Mouse (Mus musculus): ENCODE data around the gene Parp11.

Parp11 gene

DNA sequence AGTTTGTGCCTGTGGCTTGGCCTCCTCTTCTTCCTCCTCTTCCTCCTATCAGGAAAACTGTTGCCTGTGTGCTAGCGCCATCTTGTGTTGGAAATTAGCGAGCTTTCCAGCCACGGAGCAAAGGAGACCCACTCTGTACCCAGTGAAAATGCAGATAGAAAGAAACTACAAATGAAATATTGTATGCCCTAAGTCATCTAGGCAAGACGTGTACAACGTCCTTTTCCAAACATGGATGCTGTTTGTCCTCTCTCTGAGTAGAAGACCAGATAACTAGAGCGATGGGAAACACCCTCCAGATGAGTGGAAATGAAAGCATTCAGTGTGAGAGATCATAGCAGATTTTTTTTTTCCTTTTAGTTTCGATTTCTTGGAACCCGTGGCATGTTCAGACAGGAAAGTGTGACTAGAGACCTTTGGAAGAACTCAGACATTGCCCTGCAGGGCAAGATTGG, at the start of gene Parp11:
Gene Parp11 (plus strand): TSS at position 405 of the 455 bp plus-strand sequence.
- DNase-seq (ENCODE audit: low read depth, low spot score), result peak; percentile 85

DNA sequence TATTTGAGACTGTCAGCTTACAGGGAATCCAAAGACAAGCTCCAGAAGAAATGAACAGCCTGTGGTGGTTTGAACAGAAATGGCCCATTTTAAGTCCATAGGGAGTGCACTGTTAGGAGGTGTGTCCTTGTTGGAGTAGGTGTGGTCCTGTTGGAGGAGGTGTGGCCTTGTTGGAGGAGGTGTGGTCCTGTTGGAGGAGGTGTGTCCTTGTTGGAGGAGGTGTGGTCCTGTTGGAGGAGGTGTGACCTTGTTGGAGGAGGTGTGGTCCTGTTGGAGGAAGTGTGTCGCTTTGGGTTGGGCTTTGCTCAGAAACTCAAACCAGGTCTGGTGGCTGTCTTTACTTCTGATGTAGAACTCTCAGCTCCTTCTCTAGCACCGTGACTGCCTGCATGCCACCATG, 48.6 kb upstream of the Parp11 start:
- peak; percentile 44 for DNase-seq (ENCODE audit: low read depth, low spot score)

DNA sequence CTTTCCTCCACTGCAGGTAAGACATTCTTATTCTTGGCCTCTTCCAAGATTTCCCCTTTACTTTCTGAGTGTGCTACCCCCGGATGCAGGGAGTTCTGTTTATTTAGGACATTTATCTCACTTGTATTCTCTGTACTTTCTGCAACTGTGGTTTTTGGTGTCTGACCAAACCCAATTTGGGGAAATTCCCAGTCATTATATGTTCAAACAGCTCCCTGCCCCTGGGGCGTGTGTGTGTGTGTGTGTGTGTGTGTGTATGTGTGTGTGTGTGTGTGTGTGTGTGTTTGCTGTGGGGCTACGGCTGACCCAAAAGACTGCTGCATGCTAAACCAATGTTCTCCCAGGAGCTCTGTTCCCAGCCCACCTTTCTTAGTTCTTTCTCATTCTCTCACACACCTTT, 45.2 kb upstream of the Parp11 start:
- peak; percentile 23 for DNase-seq (ENCODE audit: low read depth, low spot score)

DNA sequence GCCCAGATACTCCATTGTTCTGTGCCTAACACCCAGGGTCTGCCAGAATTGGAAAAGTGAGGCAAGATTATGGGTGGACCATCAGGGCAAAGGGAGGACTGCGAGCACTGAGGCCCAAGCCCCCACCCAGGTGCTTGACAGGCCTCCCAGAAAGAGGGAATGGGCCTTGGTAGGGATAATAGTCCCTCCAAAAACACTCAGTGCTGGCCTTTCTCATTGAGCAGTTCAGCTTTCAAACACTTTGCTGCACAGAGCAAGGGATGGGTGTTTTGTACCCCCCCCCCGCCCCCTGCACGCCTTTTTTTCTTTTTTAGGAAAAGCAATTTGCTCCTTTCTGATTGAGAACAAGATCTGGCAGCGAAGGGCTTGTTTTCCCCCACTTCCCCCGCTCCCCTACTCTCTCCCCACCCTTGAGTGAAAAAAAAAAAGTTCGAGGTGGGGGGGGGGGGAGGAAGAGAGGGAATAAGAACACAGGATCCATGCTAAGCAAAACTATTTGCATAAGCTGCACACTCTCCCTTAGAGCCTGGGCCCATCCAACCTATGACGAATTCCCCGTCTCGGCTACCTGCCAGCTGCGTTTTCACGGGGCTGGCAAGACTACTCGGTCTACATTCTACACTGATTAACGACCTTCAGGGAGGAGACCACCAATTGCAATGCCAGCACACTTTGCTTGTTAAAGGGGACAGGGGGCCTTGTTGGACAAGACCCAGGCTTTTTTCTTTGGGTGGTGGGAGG, 42.4 kb upstream of the Parp11 start:
- DNase-seq (ENCODE audit: low read depth, low spot score), result no peak

DNA sequence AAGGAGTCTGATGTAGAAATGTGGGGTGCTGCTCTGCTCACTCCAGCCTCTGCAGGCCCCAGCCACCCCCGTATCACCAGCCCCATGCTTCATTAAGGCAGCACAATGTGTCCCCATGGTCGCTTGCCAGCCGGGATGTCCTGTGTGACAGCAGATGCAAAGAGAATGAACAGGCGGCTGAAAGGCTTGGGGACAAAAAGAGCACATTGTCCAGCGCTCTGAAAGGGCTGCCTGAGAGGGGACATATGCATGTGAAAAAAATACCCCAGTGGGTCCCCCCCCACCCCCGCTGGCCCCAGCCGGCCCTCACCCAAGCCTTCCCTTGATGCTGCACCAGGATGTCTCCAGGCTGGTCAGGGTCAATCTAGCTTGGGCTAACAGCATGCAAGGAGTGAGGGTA, 41.0 kb upstream of the Parp11 start:
- no peak for DNase-seq (ENCODE audit: low read depth, low spot score)

DNA sequence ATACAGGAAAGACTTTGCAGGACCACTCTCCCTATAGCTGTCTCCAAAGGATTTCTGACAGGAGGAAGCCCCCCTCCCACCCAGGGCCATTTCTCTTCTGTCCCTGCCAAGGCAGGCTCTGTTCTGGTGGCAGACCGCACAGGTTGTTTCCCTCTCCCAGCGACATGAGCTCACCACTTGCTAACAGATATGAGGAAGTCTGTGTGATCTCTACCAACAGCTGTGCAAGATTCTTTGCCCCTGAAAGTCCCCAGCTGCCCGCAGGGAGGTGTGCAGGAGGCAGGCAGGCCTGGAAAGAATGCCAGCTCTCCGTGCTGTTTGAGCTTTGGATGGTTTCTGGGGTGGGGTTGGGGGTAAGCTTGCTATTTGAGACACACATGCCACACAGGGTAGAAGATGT, 38.9 kb upstream of the Parp11 start:
- no peak for DNase-seq (ENCODE audit: low read depth, low spot score)

DNA sequence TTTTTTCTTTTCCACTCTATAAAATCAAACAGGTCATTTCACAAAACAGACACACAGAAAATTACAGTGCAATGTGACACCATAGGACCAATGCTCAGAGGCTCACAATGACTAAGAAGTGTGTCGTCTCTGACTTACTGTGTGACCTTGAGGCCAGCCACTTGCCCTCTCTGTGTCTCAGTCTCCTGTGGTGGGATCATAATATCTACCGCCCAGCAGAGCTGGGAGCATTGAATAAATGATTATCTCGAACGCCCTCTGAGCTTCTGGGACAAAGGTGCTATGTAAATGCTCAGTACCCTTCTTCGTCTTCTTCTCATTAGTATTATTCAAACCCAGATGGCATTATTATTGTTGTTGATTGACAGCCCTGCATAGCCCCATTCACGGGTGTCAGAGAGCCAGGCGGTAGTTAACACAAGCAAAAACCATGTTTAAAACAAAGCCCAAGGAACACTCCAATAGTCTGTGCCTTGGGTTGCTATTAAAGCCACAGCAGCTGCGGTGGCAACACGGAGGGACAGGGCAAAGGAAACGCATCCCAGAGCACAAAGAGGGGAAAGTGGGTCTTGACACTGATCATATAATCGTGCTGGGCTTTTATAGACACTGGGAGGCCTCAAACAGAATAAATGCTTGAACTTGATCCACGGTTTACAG, 29.0 kb upstream of the Parp11 start:
- DNase-seq (ENCODE audit: low read depth, low spot score), result no peak

DNA sequence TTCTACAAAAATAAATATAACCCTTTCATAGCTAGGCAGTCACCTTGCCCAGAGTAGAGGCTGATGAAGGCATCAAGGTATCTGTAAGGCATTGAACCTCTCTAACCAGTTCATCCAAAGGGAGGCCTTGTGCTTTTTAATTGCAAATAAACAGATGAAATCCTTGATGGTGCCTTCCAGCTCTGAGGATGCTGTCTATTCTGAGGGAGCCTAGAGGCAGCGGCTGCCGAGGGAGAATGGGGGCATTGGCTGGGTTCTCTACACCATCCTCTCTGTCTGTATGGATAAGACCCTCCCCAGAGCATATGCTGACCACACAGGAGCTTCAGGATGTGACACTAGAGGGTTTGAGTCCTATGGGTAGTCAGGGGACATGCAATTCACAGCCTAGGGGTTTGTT, 28.3 kb upstream of the Parp11 start:
- DNase-seq (ENCODE audit: low read depth, low spot score), result no peak

DNA sequence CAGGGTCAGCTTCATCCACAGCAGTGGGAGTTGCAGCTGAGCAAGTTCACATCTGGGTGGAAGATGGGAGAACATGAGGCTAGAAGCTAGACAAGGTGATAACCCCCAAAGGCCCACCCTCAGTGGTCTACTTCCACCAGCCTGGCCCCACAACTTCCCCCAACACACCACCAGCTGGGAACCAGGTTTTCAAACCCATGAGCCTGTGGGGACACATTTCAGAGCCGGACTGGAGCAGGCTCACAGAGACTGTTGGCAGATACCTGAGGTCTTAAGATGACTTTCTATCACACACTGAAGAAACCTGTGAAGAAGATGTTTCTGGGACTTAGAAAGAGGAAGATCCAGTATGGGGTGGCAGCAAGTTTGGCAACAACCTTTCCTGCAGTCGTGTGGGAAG, 26.5 kb upstream of the Parp11 start:
- no peak for DNase-seq (ENCODE audit: low read depth, low spot score)

DNA sequence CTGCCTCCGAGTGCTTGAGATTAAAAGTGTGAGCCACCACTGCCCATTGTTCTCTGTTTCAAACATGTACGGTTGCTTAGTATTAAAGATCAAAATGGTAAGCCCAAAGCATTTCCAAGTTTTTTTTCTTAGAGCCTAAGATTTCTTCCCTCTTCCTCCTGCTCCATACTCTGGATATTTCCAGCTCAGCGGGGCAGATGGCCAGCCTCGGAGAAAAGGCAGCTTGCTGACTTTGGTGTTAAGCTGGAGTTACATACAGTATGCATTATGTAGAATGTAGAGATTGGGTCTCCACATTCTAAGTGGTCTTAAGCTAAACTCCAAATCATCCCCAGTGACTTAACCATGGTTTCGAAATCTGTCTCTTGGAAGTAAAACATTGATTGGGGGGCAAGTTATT, 21.5 kb upstream of the Parp11 start:
- DNase-seq (ENCODE audit: low read depth, low spot score), result no peak

DNA sequence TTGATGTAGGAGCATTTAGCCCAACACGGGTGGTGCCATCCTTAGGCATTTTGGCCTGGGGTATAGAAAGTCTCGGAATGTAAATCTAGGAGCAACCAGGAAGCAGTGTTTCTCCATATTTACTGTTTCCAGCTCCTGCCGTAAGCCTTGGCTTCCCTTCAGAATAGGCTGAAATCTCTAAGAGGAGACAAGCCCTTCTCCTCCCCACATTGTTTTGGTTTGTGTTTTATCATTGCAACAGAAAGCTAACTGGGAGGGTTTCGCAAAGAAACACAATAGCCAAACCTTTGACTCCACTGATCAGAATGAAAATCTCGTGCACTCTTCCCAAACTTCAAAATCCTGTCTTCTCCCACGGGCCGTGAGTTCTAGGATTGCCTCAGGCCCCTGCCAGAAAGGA, 15.9 kb upstream of the Parp11 start:
- no peak for DNase-seq (ENCODE audit: low read depth, low spot score)

DNA sequence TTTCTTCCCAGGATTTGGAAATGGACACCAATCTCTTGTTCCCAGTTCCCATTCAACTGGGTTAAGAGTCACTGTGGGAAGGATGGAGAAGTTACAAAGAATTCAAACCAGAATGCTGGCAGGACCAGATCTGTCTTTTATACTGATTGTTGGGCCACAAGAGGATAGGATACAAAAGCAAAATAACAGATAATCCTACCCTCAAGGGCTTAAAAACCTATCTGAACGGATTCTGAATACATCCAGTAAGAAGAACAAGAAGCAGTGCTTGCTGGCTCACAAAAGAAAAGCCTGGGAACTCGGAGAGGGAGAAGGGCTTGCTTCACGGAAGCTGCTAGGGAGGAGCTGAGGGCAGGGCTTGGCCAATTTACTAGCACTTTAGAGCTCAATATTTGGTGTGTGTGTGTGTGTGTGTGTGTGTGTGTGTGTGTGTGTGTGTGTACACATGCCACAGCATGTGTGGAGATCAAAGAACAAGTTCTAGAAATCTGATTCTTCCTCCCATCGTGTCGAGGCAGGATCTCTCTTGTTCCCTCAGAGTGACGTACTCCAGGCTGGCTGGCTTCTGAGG, 15.4 kb upstream of the Parp11 start:
- DNase-seq (ENCODE audit: low read depth, low spot score), result no peak

DNA sequence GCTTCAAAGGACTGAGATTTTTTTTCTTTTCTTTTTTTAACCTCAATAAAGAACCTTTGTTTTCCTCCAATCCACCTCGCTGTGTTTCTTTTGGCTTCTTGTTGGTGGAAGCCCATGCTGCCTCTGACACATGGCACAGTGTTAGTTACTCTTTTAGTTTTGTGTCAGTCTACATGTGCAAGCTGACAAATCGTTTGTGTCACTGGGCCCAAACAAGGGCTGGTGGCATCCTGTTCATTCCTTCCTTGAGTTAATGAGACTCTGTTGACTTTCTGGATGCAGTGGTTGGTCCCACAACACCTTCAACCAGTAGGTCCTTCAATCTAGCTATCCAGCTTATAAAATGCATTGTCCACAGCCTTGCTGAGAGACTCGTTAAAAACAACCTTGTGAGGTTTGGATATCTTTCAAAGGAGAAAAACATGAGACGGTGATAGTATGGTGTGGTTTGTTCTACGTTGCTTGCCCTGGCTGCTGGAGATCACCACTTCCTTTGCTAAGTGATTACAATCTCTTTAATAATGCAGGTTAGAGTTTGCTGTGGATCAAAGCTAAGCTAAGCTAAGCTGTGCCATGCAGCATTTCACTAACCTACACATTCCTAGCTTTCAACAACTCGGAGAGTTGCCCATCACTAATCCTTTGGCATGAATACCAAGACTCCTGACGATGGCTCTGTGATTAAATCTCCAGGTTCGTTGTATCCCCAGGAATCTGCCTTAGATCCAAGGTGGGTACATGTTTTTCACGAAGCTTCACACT, 12.6 kb upstream of the Parp11 start:
- DNase-seq (ENCODE audit: low read depth, low spot score), result peak; percentile 74

DNA sequence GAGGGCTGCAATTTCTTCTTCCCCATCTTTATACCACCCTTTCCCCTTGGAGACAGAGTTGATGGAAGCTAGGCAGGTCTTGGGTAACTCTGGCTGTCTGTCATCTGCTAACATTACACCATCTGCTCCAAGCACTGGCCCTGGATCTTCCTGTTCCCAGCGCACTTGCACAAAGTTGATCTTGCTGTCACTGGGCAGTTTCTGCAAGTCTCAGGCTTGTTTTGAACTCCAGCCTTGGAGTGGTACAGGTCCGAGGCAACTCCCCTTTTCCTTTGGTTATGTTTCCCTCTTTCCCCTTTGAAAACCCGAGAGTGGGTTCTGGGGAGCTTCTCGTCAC, 12.0 kb upstream of the Parp11 start:
- DNase-seq (ENCODE audit: low read depth, low spot score), result no peak

DNA sequence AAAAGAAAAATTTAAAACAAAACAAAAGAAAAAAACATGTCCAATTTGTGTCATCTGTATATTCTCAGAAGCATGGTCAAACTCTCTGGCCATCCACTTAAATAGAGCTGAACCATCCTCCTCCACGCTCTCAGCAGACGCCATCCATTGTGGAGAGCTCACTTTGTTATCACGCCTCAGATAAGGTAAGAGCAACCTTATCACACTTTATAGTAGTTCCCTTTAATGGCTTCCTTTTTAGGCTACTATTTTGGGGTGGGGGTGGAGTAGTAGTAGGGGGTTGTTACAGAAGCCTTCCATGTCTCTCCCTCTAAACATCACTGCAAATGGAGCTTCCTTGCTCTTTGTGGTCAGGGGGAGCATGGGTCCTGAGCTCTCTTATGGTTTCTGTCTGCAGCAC, 7.6 kb upstream of the Parp11 start:
- DNase-seq (ENCODE audit: low read depth, low spot score), result no peak

DNA sequence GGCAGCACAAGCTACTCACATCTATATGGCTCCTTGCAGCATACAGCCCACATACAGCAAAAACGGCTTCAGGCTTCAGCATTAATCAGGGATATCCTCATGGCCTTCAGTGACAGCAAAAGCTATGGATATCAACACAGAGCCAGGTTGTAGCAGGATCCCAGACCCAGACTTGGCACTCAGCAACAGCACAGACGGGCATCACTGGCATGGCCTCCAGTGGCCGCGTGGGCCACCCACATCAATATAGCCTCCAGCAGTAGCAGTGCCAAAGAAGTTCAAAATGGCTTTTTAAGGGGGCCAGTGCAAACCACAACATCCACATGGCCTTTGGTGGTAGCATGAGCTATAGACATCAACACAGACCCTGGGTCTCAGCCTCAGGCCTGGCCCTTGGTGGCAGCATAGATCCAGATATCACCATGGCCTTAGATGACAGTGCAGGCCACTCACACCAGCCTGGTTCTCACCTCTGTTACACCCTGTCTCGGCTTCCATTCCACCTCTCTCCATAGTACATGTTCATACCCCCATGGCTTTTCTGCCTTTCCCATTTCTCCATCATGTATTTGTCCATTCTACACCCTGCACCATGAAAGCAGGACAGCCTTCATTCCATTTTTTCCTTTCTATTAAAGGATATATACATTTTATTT, 7.0 kb upstream of the Parp11 start:
- DNase-seq (ENCODE audit: low read depth, low spot score), result no peak

DNA sequence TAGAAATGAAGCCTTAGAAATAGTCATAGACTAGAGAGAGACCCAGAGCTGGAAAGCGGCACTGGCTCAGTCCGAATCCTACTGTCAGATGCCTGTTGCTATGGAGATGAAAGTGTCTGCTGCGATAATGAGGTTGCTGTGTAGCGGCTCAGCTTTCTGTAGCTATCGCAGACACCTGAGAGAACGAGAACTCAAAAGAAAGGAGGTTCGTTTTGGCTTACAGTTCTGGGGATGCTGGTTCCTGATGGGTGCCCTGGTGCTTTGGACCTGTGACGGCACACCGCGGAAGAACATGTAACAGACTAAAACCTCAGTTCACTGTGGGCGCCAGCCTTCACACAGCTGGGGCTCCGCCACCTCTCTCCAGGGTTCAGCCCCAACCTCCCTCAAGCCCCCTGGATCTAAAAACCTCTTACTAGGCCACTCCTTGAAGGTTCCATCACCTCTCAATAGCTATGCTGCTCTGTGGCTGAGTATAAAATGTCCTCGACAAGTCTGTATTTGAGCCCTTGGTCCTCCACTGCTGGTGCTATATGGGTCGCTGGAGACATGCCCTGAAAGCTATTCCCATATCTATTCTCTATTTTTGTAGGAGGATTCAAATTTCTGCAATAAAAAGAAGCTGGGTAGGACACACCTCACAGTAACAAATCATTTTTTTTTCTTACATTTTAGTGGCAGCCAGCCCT, 6.1 kb upstream of the Parp11 start:
- no peak for DNase-seq (ENCODE audit: low read depth, low spot score)

DNA sequence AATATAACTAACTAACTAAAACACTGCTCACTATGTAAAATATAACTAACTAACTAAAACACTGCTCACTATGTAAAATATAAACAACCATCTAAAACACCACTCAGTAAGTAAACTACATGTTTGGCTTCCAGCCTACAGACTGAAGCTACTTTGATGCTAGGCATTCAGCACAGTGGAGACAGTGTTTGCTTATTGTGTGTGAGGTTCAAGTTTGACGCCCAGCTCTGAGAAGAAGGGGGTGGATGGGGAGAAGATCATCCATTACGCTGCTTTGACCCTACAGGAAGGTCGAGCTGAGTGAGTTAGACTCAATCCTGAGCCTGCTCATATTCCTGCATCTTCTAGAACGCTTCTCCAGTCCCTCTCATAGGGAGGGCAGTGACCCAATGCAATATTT, 4.1 kb upstream of the Parp11 start:
- no peak for DNase-seq (ENCODE audit: low read depth, low spot score)

DNA sequence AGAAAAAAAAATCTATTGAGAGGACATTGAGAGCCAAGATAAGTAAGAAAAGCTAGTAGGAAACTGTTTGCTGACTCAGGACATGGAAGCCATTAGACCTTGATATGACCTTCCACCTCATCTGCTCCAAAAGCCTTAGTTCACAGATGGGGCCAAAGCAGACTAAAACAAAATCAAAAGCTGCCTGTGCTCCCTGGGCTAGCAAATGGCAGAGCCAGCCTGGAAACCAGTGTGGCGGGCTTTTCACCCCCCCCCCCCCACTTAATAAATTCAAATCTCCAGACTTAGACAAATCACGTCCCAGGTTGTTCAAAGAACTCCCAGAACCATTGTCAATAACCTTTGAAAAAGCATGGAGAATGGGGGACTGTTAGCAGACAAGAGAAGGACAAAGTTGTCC, 2.7 kb upstream of the Parp11 start:
- DNase-seq (ENCODE audit: low read depth, low spot score), result no peak

DNA sequence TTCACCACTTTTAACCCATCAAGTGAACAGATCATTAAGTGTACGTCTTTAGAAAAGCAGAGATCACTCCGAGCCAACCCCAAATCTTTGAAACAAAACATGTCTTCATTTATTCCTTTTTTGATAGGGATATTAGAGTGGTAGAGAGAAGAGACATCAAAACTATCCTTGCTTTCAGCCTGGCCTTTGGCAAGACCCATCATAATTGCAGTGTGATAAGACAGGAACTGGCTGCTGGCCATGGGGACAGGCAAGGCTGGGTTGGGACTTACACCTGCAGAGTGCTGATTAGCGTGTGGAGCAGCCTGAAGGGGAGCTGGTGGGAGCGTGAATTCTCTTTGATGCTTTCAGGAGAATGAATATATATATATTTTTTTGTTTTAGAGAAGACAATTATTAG, 2.2 kb upstream of the Parp11 start:
- DNase-seq (ENCODE audit: low read depth, low spot score), result no peak

DNA sequence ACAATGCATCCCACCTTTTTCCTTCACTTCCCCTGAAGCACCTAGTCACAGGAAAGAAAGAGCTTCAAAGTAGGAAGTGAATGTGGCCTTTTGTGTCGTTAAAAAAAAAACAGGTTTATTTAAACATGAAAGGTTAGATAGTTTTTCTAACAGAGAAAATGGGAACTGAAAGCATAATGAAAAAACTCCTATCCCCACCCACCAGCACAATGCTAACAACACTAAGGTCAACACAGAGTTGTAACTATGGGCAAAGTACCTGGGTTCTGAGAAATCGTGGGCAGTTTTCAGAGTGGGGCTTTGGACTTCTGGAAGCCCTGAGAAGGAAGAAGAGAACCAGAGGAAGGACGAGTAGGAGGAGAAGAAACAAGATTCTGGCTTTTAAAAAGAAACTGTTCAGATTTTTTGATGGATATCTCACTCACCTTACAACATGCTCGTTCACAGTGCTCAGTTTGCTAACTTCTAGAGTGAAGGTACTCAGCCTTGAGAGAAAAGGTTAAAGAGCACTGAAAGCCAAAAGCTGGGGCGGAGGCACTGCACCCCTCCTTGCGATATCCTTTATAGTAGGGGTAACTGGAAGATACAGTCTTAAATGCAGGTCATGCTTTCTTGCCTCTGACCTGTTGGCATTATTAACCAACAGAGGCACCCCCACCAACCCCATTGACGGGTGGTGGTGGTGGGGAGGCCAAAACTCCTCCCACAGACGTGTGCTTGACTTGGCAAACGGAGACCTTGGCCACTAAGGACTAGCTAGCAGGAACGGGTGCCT, 1.2 kb downstream of the Parp11 start:
- DNase-seq (ENCODE audit: low read depth, low spot score), result peak; percentile 33

Data from CD4-positive helper T cell, adult 2 months (primary cell).